Comparison of ENCODE assay signal across 8 mouse cellular contexts in the genomic region with DNA sequence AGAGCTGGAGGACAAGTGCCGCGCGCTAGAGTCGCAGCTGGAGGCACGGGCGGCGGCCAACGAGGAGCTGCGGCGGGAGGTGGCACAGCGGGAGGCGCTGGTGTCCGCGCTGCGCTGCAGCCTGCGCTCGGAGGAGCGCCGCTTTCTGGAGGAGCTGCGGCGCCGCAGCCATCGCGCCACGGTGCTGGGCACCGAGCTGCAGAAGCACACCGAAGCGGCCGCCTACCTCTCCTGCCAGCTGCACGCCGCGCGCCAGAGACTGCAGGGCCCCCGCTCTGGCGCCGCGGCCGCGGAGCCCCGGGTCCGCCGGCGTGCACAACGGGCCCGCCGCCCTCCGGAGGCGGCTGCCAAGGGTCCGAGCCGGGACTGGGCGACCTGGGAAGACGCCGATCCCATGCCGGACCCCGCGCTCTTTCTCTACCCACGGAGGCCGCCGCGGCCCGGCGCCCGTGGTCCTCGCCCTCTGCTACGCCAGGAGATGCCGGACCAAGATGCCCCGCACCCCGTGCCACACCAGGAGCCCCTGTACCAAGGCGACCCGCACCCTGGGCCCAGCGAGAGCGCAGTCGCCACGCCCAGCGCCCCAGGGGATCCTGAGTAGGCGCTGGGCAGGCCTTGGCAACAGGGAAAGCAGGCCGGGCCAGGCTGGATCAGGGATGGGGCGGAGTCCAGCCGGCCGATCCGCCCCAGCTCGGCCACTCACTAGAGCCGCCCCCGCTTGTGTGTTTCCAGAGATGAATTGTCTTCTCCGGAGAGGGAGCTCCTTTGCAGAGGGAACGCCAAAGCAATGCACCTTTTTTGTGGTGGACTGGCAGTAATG. TPM values are rescaled to one million over a fixed set of nuclear protein-coding genes. Genes with fewer than 3 reads are reported as not detected.
DNase-seq lines count a peak whose midpoint lies in the region; ATAC-seq and TF ChIP-seq lines count a peak whose summit lies in the region.

No protein-coding gene starts in this region.

- ATAC-seq in Patski, result peak; percentile 97
- peak; percentile 79 for ATAC-seq in frontal cortex, adult (ENCODE audit: low TSS enrichment)
- ATAC-seq in hematopoietic stem cell, adult 5-6 weeks (replicated peaks in 1 of 2; ENCODE audit: insufficient read depth in 1 of 2, low FRiP score in 2 of 2, low TSS enrichment in 1 of 2, low read depth in 1 of 2, poor library complexity in 2 of 2, severe bottlenecking in 2 of 2), result peak; percentile 52 to 74; a peak in 3 of 4 replicates

- no peak for DNase-seq in Patski (ENCODE audit: low read depth, low spot score)
- DNase-seq in cerebellum, adult 8-10 months, result peak; percentile 82
- DNase-seq in layer of hippocampus, postnatal 14 days (ENCODE audit: low spot score in 2 of 2), result peak; percentile 55 to 60
- peak; percentile 80 for DNase-seq in lung, postnatal 25 days (ENCODE audit: low spot score)
- peak; percentile 58 for DNase-seq in retina, postnatal 7 days (ENCODE audit: low read depth, low spot score)
- DNase-seq in urinary bladder, adult 2 months (ENCODE audit: low spot score), result peak; percentile 71

- H3K27me3 ChIP-seq in Patski, result no peaks in the 10 kb centered on the region

- CTCF ChIA-PET in Patski (lab: Charles Lee), result interaction anchor here (1.0 to 2.7 kb wide), 4 partner anchors 12 to 92 kb away, joined by 3 to 10 read pairs (median 5); no protein-coding TSS in a partner anchor

- in situ Hi-C loops in Patski (cut with MboI; ENCODE audit: low pct_unique_long_range_greater_than_20kb), result no loop called here

- POLR2A ChIA-PET in Patski (lab: Charles Lee), result interaction anchor here (2.1 kb wide), 1 partner anchor 11 kb away, joined by 15 read pairs; the partner anchor contains the start of gene Cluh

- TF ChIP-seq CTCF in Patski (IDR thresholded peaks at IDR 0.05), result peak; percentile 97

RNA-seq across cellular contexts. Expression of gene Cluh, which starts 11.1 kb away (rescaled TPM):
- 87.1 TPM for polyA plus RNA-seq in Patski (2021)
- 27.5 and 30.9 TPM in 2 replicates for total RNA-seq in hematopoietic stem cell, adult 5-6 weeks (2017)
- 10 to 100 TPM; 68.8 to 72.7 TPM for total RNA-seq in layer of hippocampus, postnatal 14 days (2021)
- polyA plus RNA-seq in urinary bladder, adult 2 months (2012; rRNA removed), result 50.0 and 61.8 TPM in 2 replicates

RNA-seq across cellular contexts. Expression of gene Ccdc92b, which starts 18.8 kb away (rescaled TPM):
- polyA plus RNA-seq in Patski (2021), result 0.46 TPM
- 0.05 TPM in 1 of 2 replicates, not detected in the other for total RNA-seq in hematopoietic stem cell, adult 5-6 weeks (2017)
- total RNA-seq in layer of hippocampus, postnatal 14 days (2021), result 10 to 100 TPM; 19.1 to 20.2 TPM
- polyA plus RNA-seq in urinary bladder, adult 2 months (2012; rRNA removed), result 0.55 and 0.59 TPM in 2 replicates

RNA-seq across cellular contexts. Expression of gene Rap1gap2, which starts 27.5 kb away (rescaled TPM):
- 21.1 TPM for polyA plus RNA-seq in Patski (2021)
- 2.1 and 3.5 TPM in 2 replicates for total RNA-seq in hematopoietic stem cell, adult 5-6 weeks (2017)
- 100 to 1,000 TPM; 122 TPM for total RNA-seq in layer of hippocampus, postnatal 14 days (2021)
- polyA plus RNA-seq in urinary bladder, adult 2 months (2012; rRNA removed), result 32.4 and 32.5 TPM in 2 replicates

Comparison
In these comparisons a context has a peak if more than half of its experiments do, and no peak if none do; other contexts are left out.
1. RNA of gene Ccdc92b, which starts 18.8 kb away (total RNA-seq): 19.1 to 20.2 TPM in layer of hippocampus, postnatal 14 days; 0.05 TPM in hematopoietic stem cell, adult 5-6 weeks; every median in the first group is over 10 times any median in the second.
2. RNA of gene Rap1gap2, which starts 27.5 kb away (total RNA-seq): 122 TPM in layer of hippocampus, postnatal 14 days; 2.1 to 3.5 TPM in hematopoietic stem cell, adult 5-6 weeks; every median in the first group is over 10 times any median in the second.
3. Peak in every context shown above with its lines, with median percentiles within 50 percentile points of each other: ATAC-seq.